Mouse (Mus musculus) G1E-ER4 (cell line): ENCODE results near the gene Rbm20. TPM values are rescaled to one million over a fixed set of nuclear protein-coding genes. Genes with fewer than 3 reads are reported as not detected.

Experiments used
- GATA1 ChIP-seq: IDR thresholded peaks from one replicate; pipeline ENCODE4 v1.8.0; 2012; ENCODE audit warnings: low read length, inconsistent platforms
- polyA plus RNA-seq: library from polyadenylated mRNA; stranded (reverse); fragments of >175 nt; gene quantifications from 2 replicates; pipeline ENCODE4 v1.2.3, GENCODE M21; 2012

Rbm20 gene
- polyA plus RNA-seq, 1 experiment = 0.39 TPM

GRCm38 (mm10) chr19:53786836-53787235 is 109.7 kb downstream of the Rbm20 start:
- TF ChIP-seq GATA1 = no peak

GRCm38 (mm10) chr19:53788621-53789331 is 111.7 kb downstream of the Rbm20 start:
- no peak for TF ChIP-seq GATA1

GRCm38 (mm10) chr19:53789571-53789970 is 112.5 kb downstream of the Rbm20 start:
- TF ChIP-seq GATA1 = no peak

GRCm38 (mm10) chr19:53791751-53792720 is 114.9 kb downstream of the Rbm20 start:
- no peak for TF ChIP-seq GATA1

- no peak for TF ChIP-seq GATA1
Measured at GRCm38 (mm10) chr19:53792976-53793897, 116.1 kb downstream of the Rbm20 start.

- no peak for TF ChIP-seq GATA1
Measured at GRCm38 (mm10) chr19:53793994-53794890, 117.1 kb downstream of the Rbm20 start.

GRCm38 (mm10) chr19:53794996-53795395 is 117.9 kb downstream of the Rbm20 start:
- no peak for TF ChIP-seq GATA1

- TF ChIP-seq GATA1 = no peak
Measured at GRCm38 (mm10) chr19:53796020-53796419, 118.9 kb downstream of the Rbm20 start.

GRCm38 (mm10) chr19:53797770-53798169 is 120.7 kb downstream of the Rbm20 start:
- TF ChIP-seq GATA1 = no peak

- peak; percentile 48 for TF ChIP-seq GATA1
Measured at GRCm38 (mm10) chr19:53799885-53800284, 122.8 kb downstream of the Rbm20 start.

GRCm38 (mm10) chr19:53800365-53800999 is 123.4 kb downstream of the Rbm20 start:
- TF ChIP-seq GATA1 = no peak

GRCm38 (mm10) chr19:53801380-53801779 is 124.3 kb downstream of the Rbm20 start:
- no peak for TF ChIP-seq GATA1

- TF ChIP-seq GATA1 = peak; percentile 70
Measured at GRCm38 (mm10) chr19:53801789-53802683, 124.9 kb downstream of the Rbm20 start.
